Mouse (Mus musculus) spleen, postnatal 0 days (tissue): ENCODE results near the gene Serpinf1. TPM values are rescaled to one million over a fixed set of nuclear protein-coding genes. Genes with fewer than 3 reads are reported as not detected.
A peak's percentile ranks its signal among the peaks of the same experiment; 100 is the strongest.

Source experiments
- microRNA counts: library from miRNA; unstranded; fragments of <30 nt; microRNA quantifications from one replicate; lab custom pipeline; 2015
- polyA plus RNA-seq: library from polyadenylated mRNA; unstranded; fragments of >200 nt; fragmentation: Nextera tagmentation; extraction: Ambion mirVana; gene quantifications from 2 replicates; pipeline ENCODE4 v1.2.1, GENCODE M21; 2015

Gene Serpinf1
- polyA plus RNA-seq: 18.7 and 22.6 TPM in 2 replicates

GRCm38 (mm10) chr11:75422013-75422792 lies at the start of gene Serpinf1:
TSS of gene Serpinf1 (minus strand) at chr11:75422701.

GRCm38 (mm10) chr11:75460844-75461742 lies 38.6 kb upstream of the Serpinf1 start, which contains the start of gene Tlcd2:
TSS of gene Tlcd2 (plus strand) at chr11:75461715.

DNA sequence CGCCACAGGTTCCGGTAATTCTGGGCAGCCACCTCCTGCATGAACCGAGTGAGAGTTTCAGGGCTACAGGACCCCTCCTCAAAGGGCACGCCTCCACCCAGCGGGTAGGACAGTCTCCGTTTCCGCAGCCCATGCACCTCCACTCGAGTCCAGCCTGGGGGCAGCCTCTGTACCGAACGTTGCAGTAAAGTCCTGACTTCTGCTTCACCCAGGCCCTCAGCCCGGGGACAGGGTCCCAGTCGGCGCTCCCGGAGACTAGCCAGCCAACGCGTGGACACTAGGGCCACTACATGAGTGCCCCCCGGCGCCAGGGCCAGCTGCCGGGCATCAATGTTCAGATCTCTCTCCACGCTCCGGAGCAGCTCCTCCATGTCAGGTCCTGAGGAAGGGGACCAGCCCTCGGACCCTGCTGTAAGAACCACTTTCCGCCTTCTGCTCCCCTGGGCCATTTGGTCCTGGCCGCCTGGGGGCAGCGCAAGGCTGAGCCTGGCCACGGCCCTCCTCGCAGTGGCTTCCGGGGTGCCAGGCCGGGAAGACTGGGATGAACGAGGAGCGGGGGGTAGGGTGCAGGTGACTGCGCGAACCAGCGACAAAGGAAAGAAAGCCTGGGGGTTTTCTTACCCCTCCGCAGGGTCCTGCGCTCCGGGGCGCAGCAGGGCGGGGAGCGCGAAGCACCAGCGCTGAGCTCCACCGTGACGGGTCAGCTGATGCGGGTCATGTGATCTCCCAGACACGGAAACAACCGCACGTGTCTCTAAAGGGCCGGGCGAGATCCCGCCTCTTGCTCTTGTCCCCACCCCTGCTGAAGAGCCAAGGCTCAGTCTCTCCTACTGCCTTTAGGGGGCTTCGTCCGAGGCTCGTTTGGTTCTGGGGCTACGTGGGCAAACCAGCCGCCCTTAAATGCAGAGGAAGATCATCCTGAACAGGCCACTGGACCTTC lies 31.8 kb upstream of the Serpinf1 start, which contains the start of gene Wdr81:
Wdr81 (minus strand) TSS at position 727 of the 940 bp plus-strand sequence.

DNA sequence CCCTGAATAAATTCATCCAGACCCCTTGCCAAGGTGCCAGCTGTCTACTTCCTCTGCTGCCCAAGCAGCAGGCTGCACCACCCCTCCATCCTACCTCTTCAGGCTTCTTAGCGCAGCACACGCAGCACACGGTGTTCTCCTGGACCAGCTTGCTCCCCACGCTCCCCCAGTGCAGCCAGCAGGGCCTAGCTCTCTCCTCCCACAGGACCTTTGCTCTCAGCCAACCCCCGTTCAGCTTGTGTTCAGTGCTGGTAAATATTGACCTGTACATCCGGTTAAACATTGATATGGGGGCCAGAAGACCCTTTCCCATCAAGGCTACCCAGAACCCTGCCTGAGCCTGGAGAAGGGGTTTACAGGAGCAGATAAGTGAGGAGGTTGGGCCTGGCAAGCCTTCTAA lies 16.9 kb upstream of the Serpinf1 start, which contains the start of gene Serpinf2:
Serpinf2 (minus strand) TSS at position 229 of the 400 bp plus-strand sequence.

MicroRNA genes within 50 kb of the gene (microRNA counts, 519-probe panel; counts per million panel counts)
- 8,516 counts per million, percentile 83 among the panel's probes with 10 or more counts for microRNA mmu-miR-22 (lab: Ali Mortazavi, UCI)

Other genes starting within 250 kb of the Serpinf1 start
- 14.1 and 14.9 TPM in 2 replicates for gene Ovca2, start 243.9 kb downstream of the Serpinf1 start, polyA plus RNA-seq
- 13.0 and 14.9 TPM in 2 replicates for gene Dph1, start 231.5 kb downstream of the Serpinf1 start, polyA plus RNA-seq
- 2.6 and 4.7 TPM in 2 replicates for gene Rtn4rl1, start 228.9 kb downstream of the Serpinf1 start, polyA plus RNA-seq
- gene Rpa1, start 74.4 kb downstream of the Serpinf1 start, polyA plus RNA-seq: 114 and 136 TPM in 2 replicates
- 7.0 and 7.8 TPM in 2 replicates for gene Smyd4, start 74.3 kb downstream of the Serpinf1 start, polyA plus RNA-seq
- 0.28 and 0.30 TPM in 2 replicates for gene Serpinf2, start 16.9 kb upstream of the Serpinf1 start, polyA plus RNA-seq
- 15.2 and 16.0 TPM in 2 replicates for gene Wdr81, start 32.0 kb upstream of the Serpinf1 start, polyA plus RNA-seq
- gene Tlcd2, start 39.0 kb upstream of the Serpinf1 start, polyA plus RNA-seq: 12.8 and 15.4 TPM in 2 replicates
- gene Prpf8, start 64.1 kb upstream of the Serpinf1 start, polyA plus RNA-seq: 23.3 and 24.4 TPM in 2 replicates
- gene Rilp, start 87.4 kb upstream of the Serpinf1 start, polyA plus RNA-seq: 0.40 and 0.95 TPM in 2 replicates
- 5.2 and 7.0 TPM in 2 replicates for gene Scarf1, start 90.8 kb upstream of the Serpinf1 start, polyA plus RNA-seq
- gene Slc43a2, start 109.0 kb upstream of the Serpinf1 start, polyA plus RNA-seq: 5.9 and 6.3 TPM in 2 replicates
- gene Pitpna, start 165.4 kb upstream of the Serpinf1 start, polyA plus RNA-seq: 42.1 and 45.8 TPM in 2 replicates
- gene Inpp5k, start 208.3 kb upstream of the Serpinf1 start, polyA plus RNA-seq: 29.2 and 34.8 TPM in 2 replicates
- 19.4 and 24.4 TPM in 2 replicates for gene Myo1c, start 227.8 kb upstream of the Serpinf1 start, polyA plus RNA-seq